Mouse (Mus musculus): ENCODE data around the gene Mt2. TPM values are rescaled to one million over a fixed set of nuclear protein-coding genes. Genes with fewer than 3 reads are reported as not detected.

Mt2 gene
- polyA plus RNA-seq, 2 experiments, result 1,576 to 2,197 TPM

DNA sequence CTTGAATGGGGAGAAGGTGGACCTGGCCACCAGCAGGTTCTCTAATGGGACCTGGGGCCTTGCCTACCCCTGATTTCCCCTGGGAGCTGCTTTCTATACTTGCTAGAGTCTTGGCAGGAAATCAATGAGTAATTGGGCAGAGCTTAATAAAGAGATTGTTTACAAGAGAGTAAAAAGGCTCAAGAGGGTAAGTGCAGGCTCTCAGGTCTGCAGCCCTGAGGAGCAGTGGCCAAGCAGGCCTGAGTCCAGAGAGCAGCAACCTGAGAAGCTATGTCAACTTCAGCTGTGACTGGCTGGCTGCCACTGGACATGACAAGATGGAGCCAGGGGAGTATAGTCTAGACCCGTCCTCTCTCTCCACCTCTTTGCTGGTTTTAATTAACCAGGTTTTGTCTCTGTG is 20.5 kb downstream of the Mt2 start:
- Histone ChIP-seq H3K27ac (no peak overlapping the region), H3K4me3 (ENCODE audit: insufficient read depth in 1 of 2, low read depth in 2 of 2, low read length in 2 of 2) (no peak overlapping the region), H3K27me3 (ENCODE audit: control insufficient read depth, insufficient read depth, low read length) (no peaks in the 10 kb centered on the region), H3K9me3 (ENCODE audit: control insufficient read depth, low read length) (no peaks in the 10 kb centered on the region), H3K4me2 (ENCODE audit: low read depth) (no peak overlapping the region), H3K4me1 (replicated peaks; ENCODE audit: control insufficient read depth in 2 of 2, insufficient read depth in 2 of 2, low read length in 1 of 2) (peaks cover 19 to 24% of the 10 kb centered on the region in 2 experiments), H3K36me3 (replicated peaks; ENCODE audit: control insufficient read depth, insufficient read depth, low read depth) (no peaks in the 10 kb centered on the region), H3K9ac (replicated peaks) (no peak overlapping the region)
- WGBS (ENCODE audit: insufficient replicate concordance), result 65% methylated on average over 1 of the region's 1 CpGs
- no peak for TF ChIP-seq CTCF (IDR thresholded peaks at IDR 0.05; ENCODE audit: low read depth)
- no peak for TF ChIP-seq EP300 (IDR thresholded peaks at IDR 0.05; ENCODE audit: low read depth)
- no peak for ATAC-seq (ENCODE audit: insufficient read depth)
- no peak for DNase-seq (ENCODE audit: low read depth in 3 of 3, low spot score in 3 of 3)

DNA sequence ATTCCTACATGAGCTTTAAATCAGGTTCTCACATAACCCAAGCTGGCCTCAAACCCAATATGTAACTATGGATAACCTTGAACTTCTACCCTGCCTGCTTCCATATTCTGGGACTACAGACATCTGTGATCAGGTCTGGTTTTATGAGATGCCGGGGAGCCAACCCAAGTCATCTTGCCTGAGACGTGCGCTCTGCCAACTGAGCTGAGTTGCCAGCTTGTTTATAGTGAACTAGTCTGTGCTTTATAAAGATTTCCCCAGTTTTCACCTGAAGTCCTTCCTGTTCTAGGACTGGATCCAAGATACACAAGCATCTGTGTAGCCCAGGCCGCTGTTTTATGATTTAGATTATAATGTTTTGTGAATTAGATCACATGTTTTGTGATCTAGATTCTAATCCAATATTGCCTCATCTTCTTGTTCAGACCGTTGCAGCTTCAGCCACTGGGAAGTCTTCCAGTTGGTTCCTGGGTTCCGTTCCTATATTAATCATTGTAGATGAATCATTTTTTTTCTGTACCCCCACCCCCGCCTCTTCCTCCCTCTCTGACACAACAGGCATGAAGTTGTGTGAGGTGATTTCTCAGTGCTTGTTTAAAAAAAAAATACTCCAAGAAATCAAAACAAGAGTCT is 22.2 kb downstream of the Mt2 start:
- no peak for TF ChIP-seq EP300 (IDR thresholded peaks at IDR 0.05; ENCODE audit: low read depth)
- TF ChIP-seq CTCF (IDR thresholded peaks at IDR 0.05; ENCODE audit: low read depth), result no peak
- no peaks in the 10 kb centered on the region for H3K27me3 ChIP-seq (ENCODE audit: control insufficient read depth, insufficient read depth, low read length)
- no peak overlapping the region for H3K4me2 ChIP-seq (ENCODE audit: low read depth)
- ATAC-seq (ENCODE audit: insufficient read depth), result no peak
- H3K27ac ChIP-seq, result no peak overlapping the region
- no peak overlapping the region for H3K4me3 ChIP-seq (ENCODE audit: insufficient read depth in 1 of 2, low read depth in 2 of 2, low read length in 2 of 2)
- 74% methylated on average over 7 of the region's 7 CpGs for WGBS (ENCODE audit: insufficient replicate concordance)
- peaks cover 15 to 16% of the 10 kb centered on the region in 2 experiments for H3K4me1 ChIP-seq (replicated peaks; ENCODE audit: control insufficient read depth in 2 of 2, insufficient read depth in 2 of 2, low read length in 1 of 2)
- no peak overlapping the region for H3K9ac ChIP-seq (replicated peaks)
- DNase-seq (ENCODE audit: low read depth in 3 of 3, low spot score in 3 of 3), result no peak
- no peaks in the 10 kb centered on the region for H3K36me3 ChIP-seq (replicated peaks; ENCODE audit: control insufficient read depth, insufficient read depth, low read depth)
- H3K9me3 ChIP-seq (ENCODE audit: control insufficient read depth, low read length), result no peaks in the 10 kb centered on the region

DNA sequence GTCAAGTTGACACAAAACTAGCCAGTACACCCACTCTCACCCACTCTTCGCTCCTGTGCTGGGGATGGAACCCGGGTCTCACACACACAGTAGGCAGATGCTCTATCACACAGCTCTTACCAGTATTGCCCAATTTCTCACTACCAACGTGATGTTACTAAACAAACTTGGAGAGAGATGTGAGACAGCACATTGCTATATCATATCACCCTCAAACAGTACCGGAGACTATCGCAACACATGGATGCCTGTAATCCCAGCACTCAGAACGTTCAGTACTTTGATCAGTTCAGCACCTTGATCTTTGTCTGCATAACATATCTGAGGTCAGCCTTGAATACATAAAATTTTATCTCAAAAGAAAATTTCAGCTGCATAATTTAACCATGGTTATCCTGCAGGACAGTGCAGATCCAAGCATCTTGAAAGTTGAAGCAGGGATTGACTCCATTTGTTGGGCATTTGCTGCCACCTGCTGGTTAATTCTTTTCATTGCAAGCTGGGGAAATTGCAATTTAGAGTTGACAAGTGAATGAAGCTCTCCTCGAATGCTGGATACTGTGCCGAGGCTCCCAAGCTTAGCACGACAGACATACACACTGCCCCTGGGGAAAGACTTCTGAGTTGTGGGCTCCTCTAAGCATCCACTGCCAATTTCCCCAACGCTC is 26.9 kb downstream of the Mt2 start:
- Histone ChIP-seq H3K36me3 (replicated peaks; ENCODE audit: control insufficient read depth, insufficient read depth, low read depth) (no peaks in the 10 kb centered on the region), H3K9ac (replicated peaks) (no peak overlapping the region; the same call in 1 of the 2 replicates), H3K4me3 (ENCODE audit: insufficient read depth in 1 of 2, low read depth in 2 of 2, low read length in 2 of 2) (no peak overlapping the region), H3K9me3 (ENCODE audit: control insufficient read depth, low read length) (no peaks in the 10 kb centered on the region), H3K27ac (no peak overlapping the region), H3K4me2 (ENCODE audit: low read depth) (no peak overlapping the region), H3K27me3 (ENCODE audit: control insufficient read depth, insufficient read depth, low read length) (no peaks in the 10 kb centered on the region), H3K4me1 (replicated peaks; ENCODE audit: control insufficient read depth in 2 of 2, insufficient read depth in 2 of 2, low read length in 1 of 2) (no peaks in the 10 kb centered on the region)
- WGBS (ENCODE audit: insufficient replicate concordance), result 42% methylated on average over 10 of the region's 10 CpGs
- ATAC-seq (ENCODE audit: insufficient read depth) (peak; percentile 43), DNase-seq (ENCODE audit: low read depth in 3 of 3, low spot score in 3 of 3) (peak in 1 of 3 experiments; percentile 70)
- TF ChIP-seq CTCF (IDR thresholded peaks at IDR 0.05; ENCODE audit: low read depth) (peak; percentile 85), EP300 (IDR thresholded peaks at IDR 0.05; ENCODE audit: low read depth) (no peak; the same call in 1 of the 2 replicates)

DNA sequence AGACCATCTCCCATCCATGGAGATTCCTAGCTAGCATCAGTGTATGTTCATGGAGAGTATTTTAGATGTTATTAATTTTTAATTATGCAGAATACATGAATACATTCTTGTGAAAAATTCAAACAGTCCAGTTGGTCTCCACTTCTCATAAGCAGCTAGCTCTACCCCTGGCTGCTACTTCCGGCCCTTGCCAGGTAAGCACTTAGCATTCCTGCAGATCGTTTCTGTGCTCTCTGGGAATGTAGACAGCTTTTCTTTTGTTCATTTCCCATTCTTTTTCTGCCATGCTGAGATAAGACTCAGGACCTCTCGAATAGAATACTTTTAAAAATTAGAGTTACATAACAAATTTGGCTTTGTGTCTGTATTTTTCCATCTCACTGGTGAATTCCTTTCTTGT is 31.6 kb downstream of the Mt2 start:
- Histone ChIP-seq H3K27me3 (ENCODE audit: control insufficient read depth, insufficient read depth, low read length) (no peaks in the 10 kb centered on the region), H3K4me2 (ENCODE audit: low read depth) (no peak overlapping the region), H3K4me1 (replicated peaks; ENCODE audit: control insufficient read depth in 2 of 2, insufficient read depth in 2 of 2, low read length in 1 of 2) (no peaks in the 10 kb centered on the region), H3K4me3 (ENCODE audit: insufficient read depth in 1 of 2, low read depth in 2 of 2, low read length in 2 of 2) (no peak overlapping the region), H3K9ac (replicated peaks) (no peak overlapping the region), H3K9me3 (ENCODE audit: control insufficient read depth, low read length) (no peaks in the 10 kb centered on the region), H3K36me3 (replicated peaks; ENCODE audit: control insufficient read depth, insufficient read depth, low read depth) (no peaks in the 10 kb centered on the region), H3K27ac (no peak overlapping the region)
- TF ChIP-seq CTCF (IDR thresholded peaks at IDR 0.05; ENCODE audit: low read depth) (no peak), EP300 (IDR thresholded peaks at IDR 0.05; ENCODE audit: low read depth) (no peak)
- WGBS (ENCODE audit: insufficient replicate concordance), result 51% methylated on average over 3 of the region's 3 CpGs
- DNase-seq (ENCODE audit: low read depth in 3 of 3, low spot score in 3 of 3) (no peak), ATAC-seq (ENCODE audit: insufficient read depth) (no peak)

DNA sequence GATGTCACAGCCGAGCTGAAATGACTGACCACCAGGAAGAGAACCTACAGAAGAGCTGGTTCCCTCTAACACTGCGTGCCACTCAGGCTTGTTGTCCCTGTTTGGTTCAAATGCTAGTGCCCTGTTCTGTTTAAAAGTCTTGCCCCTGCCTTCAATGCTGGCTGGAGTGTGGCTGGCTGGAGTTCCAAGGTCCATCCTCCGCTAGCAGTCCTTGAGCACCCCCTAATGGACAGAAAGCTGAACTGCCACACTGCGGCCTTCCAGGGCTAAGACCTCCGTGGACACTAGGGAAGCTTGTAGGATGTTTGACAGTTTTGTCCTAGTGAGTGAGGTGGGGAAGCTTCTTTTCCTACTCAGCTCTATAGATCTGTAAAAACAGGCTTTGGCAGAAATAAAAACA is 33.3 kb downstream of the Mt2 start:
- no peaks in the 10 kb centered on the region for H3K36me3 ChIP-seq (replicated peaks; ENCODE audit: control insufficient read depth, insufficient read depth, low read depth)
- H3K9me3 ChIP-seq (ENCODE audit: control insufficient read depth, low read length), result no peaks in the 10 kb centered on the region
- H3K9ac ChIP-seq (replicated peaks), result no peak overlapping the region
- TF ChIP-seq CTCF (IDR thresholded peaks at IDR 0.05; ENCODE audit: low read depth) (peak; percentile 98), EP300 (IDR thresholded peaks at IDR 0.05; ENCODE audit: low read depth) (no peak)
- WGBS (ENCODE audit: insufficient replicate concordance), result 12% methylated on average over 5 of the region's 5 CpGs
- ATAC-seq (ENCODE audit: insufficient read depth) (peak; percentile 71; the same call in 1 of the 2 replicates), DNase-seq (ENCODE audit: low read depth in 3 of 3, low spot score in 3 of 3) (no peak)
- no peaks in the 10 kb centered on the region for H3K27me3 ChIP-seq (ENCODE audit: control insufficient read depth, insufficient read depth, low read length)
- no peak overlapping the region for H3K4me2 ChIP-seq (ENCODE audit: low read depth)
- H3K4me3 ChIP-seq (ENCODE audit: insufficient read depth in 1 of 2, low read depth in 2 of 2, low read length in 2 of 2), result no peak overlapping the region
- no peaks in the 10 kb centered on the region for H3K4me1 ChIP-seq (replicated peaks; ENCODE audit: control insufficient read depth in 2 of 2, insufficient read depth in 2 of 2, low read length in 1 of 2)
- H3K27ac ChIP-seq, result no peak overlapping the region
